Mouse (Mus musculus) stomach, embryonic 14.5 days (tissue): ENCODE measurements around the gene Tsen54. TPM values are rescaled to one million over a fixed set of nuclear protein-coding genes. Genes with fewer than 3 reads are reported as not detected.

ENCODE experiments used
- ATAC-seq: fragments of 200-750 bp; cut with Nextera tagmentation; 2 replicates; pipeline ENCODE4 v1.8.0; 2017; ENCODE audit warnings: low read depth, moderate TSS enrichment; ENCODE audit not compliant: insufficient number of reproducible peaks, insufficient read depth, low FRiP score
- H3K27ac ChIP-seq: fragments of 300-500 bp; sonication (generic); 2 replicates; pipeline ENCODE4 v1.5.1; 2014; ENCODE audit warnings: mild to moderate bottlenecking, low read length, moderate library complexity, mixed read lengths
- H3K27me3 ChIP-seq: fragments of 300-500 bp; sonication (generic); 2 replicates; pipeline ENCODE4 v1.6.1; 2014; ENCODE audit warnings: low read length, control low read depth, mixed read lengths; ENCODE audit not compliant: control insufficient read depth, insufficient read depth
- H3K36me3 ChIP-seq: fragments of 300-500 bp; sonication (generic); 2 replicates; pipeline ENCODE4 v1.6.1; 2014; ENCODE audit warnings: mild to moderate bottlenecking, control low read depth, low read length, moderate library complexity, mixed read lengths; ENCODE audit not compliant: control insufficient read depth, insufficient read depth
- H3K4me1 ChIP-seq: fragments of 300-500 bp; sonication (generic); 2 replicates; pipeline ENCODE4 v1.6.1; 2014; ENCODE audit warnings: low read length, control low read depth, mixed read lengths; ENCODE audit not compliant: control insufficient read depth, insufficient read depth
- H3K4me2 ChIP-seq: fragments of 300-500 bp; sonication (generic); replicated peaks from 2 replicates; pipeline ENCODE4 v1.6.1; 2014; ENCODE audit warnings: low read depth, low read length, control low read depth
- H3K4me3 ChIP-seq: fragments of 300-500 bp; sonication (generic); 2 replicates; pipeline ENCODE4 v1.5.1; 2014; ENCODE audit warnings: low read depth, low read length, control low read depth
- H3K9ac ChIP-seq: fragments of 300-500 bp; sonication (generic); replicated peaks from 2 replicates; pipeline ENCODE4 v1.6.1; 2014; ENCODE audit warnings: low read depth, mild to moderate bottlenecking, control low read depth, low read length, moderate library complexity, mixed read lengths
- H3K9me3 ChIP-seq: fragments of 300-500 bp; sonication (generic); 2 replicates; pipeline ENCODE4 v1.6.1; 2016; ENCODE audit warnings: low read depth, low read length, control low read depth; ENCODE audit not compliant: control insufficient read depth
- WGBS: fragments of 180-500 bp; shearing (Covaris S2); extraction: QIAGEN DNeasy Blood & Tissue Kit; methylation state at CpG from one replicate; pipeline ENCODE4 v1.1.7; 2014; 5-methylcytosine and 5-hydroxymethylcytosine counted together
- polyA plus RNA-seq: library from polyadenylated mRNA; unstranded; fragments of >200 nt; fragmentation: Nextera tagmentation; extraction: Ambion mirVana; gene quantifications from 2 replicates; pipeline ENCODE4 v1.2.1, GENCODE M21; 2014

The Tsen54 gene
- 24.3 and 25.0 TPM in 2 replicates for polyA plus RNA-seq

DNA sequence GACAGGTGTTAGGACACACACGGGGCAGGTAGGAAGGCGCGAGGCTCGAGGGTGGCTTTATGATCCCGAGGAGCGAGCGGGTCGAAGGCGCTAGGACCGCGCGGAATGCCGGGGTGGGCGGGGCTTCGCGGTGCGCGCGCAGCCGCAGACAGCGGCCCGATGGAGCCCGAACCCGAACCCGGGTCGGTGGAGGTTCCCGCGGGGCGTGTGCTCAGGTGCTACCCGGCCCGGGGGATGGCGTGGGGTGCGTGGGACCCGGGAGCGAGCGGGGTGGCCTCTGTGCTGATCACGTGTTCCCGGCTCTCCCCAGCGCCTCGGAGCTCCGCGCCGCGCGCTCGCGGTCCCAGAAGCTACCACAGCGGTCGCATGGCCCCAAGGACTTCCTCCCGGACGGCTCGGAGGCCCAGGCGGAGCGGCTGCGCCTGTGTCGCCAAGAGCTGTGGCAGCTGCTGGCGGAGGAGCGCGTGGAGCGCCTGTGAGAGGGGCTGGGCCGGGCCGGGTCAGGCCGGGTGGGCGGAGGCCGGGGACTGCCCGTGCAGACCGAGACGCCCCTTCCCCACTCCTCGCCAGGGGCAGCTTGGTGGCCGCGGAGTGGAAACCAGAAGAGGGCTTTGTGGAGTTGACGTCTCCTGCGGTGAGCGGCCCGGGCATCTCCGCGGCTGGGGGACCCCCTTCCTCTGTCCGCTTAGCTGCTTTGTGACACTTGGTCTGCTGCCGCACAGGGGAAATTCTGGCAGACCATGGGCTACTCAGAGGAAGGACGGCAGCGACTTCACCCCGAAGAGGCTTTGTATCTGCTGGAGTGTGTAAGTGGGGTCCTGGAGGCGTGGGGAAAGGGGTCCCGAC lies at the start of gene Tsen54:
Gene Tsen54 (plus strand): TSS at position 120 of the 846 bp plus-strand sequence.
- Histone ChIP-seq H3K27ac (peak within 1 kb of the TSS; percentile 67), H3K27me3 (no peaks in the 10 kb centered on the region), H3K4me1 (peaks cover 32% of the 10 kb centered on the region), H3K4me2 (peak within 1 kb of the TSS; percentile 94), H3K4me3 (peak within 1 kb of the TSS; percentile 92), H3K36me3 (peaks cover 13% of the 10 kb centered on the region), H3K9ac (peak within 1 kb of the TSS; percentile 73), H3K9me3 (no peaks in the 10 kb centered on the region)
- peak; percentile 60 for ATAC-seq
- WGBS, result under 1% methylated on average over 84 of the region's 84 CpGs

DNA sequence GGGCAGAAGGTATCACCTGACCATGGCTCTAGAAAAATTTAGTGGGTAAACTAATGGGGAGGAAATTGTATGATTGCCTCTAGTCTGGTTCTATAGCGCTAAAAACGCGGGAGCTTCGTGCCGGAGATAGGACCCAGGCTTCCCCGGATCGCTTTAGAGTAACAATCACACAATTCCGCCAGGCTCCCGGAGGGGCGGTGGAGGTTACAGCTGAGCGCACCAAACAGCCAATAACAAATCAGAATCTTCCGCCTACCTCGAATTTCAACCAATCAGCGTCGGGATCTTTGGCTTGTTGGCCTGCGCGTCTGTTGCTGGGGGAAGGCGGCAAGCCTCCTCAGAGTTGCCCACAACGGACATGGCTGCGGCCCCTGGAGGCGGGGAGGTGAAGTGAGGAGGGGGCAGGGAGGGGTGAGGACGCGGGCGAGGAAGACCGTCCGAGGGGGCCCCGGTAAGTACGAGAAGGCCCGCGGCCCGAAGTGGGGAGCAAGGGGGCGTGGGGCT lies 49.4 kb upstream of the Tsen54 start, which contains the start of gene Tmem94:
Gene Tmem94 (plus strand): TSS at position 331 of the 504 bp plus-strand sequence.
- H3K4me2 ChIP-seq, result peak within 1 kb of the TSS; percentile 61
- H3K4me3 ChIP-seq, result peak within 1 kb of the TSS; percentile 80
- H3K9ac ChIP-seq, result peak within 1 kb of the TSS; percentile 85
- no peaks in the 10 kb centered on the region for H3K27me3 ChIP-seq
- no peaks in the 10 kb centered on the region; the same call in 1 of the 2 replicates for H3K36me3 ChIP-seq
- peak within 1 kb of the TSS; percentile 84 for H3K27ac ChIP-seq
- peak; percentile 99 for ATAC-seq
- WGBS, result under 1% methylated on average over 32 of the region's 32 CpGs
- no peaks in the 10 kb centered on the region for H3K9me3 ChIP-seq
- H3K4me1 ChIP-seq, result peaks cover 11% of the 10 kb centered on the region

GRCm38 (mm10) chr11:115765607-115766141 lies 48.9 kb upstream of the Tsen54 start:
- Histone ChIP-seq H3K4me2 (peak overlapping the region; percentile 61), H3K4me1 (peaks cover 11% of the 10 kb centered on the region), H3K9ac (peak overlapping the region; percentile 85), H3K36me3 (no peaks in the 10 kb centered on the region; the same call in 1 of the 2 replicates), H3K27me3 (no peaks in the 10 kb centered on the region), H3K9me3 (no peaks in the 10 kb centered on the region), H3K4me3 (peak overlapping the region; percentile 80), H3K27ac (peak overlapping the region; percentile 84)
- WGBS, result under 1% methylated on average over 34 of the region's 34 CpGs
- peak; percentile 77 for ATAC-seq

GRCm38 (mm10) chr11:115766356-115766943 lies 48.1 kb upstream of the Tsen54 start:
- Histone ChIP-seq H3K4me2 (peak overlapping the region; percentile 61), H3K27ac (peak overlapping the region; percentile 84), H3K4me3 (peak overlapping the region; percentile 80), H3K9ac (peak overlapping the region; percentile 85), H3K9me3 (no peaks in the 10 kb centered on the region), H3K36me3 (no peaks in the 10 kb centered on the region; the same call in 1 of the 2 replicates), H3K4me1 (peaks cover 11% of the 10 kb centered on the region), H3K27me3 (no peaks in the 10 kb centered on the region)
- 43% methylated on average over 13 of the region's 13 CpGs for WGBS
- no peak for ATAC-seq

DNA sequence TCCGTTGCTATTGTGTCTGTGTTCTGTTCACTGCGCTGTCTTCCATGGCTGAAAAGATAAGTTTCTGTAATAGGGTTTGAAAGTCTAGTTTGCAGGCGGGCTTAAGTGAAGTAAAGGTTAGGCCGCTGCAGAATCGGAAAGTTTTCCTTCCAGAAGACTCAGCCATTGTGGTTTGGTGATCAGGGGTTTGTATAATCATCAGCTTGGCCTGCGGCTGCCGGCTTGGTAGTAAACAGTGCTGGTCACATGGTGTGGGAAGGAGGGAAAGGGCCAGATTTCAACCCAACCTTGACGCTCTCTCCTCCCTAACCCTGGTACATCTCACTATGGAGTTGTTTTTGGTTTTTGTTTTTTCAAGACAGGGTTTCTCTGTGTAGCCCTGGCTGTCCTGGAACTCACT lies 47.5 kb upstream of the Tsen54 start:
- H3K27me3 ChIP-seq, result no peaks in the 10 kb centered on the region
- no peak overlapping the region for H3K4me3 ChIP-seq
- 78% methylated on average over 8 of the region's 8 CpGs for WGBS
- no peak overlapping the region for H3K9ac ChIP-seq
- H3K27ac ChIP-seq, result no peak overlapping the region
- H3K4me1 ChIP-seq, result peaks cover 11% of the 10 kb centered on the region
- ATAC-seq, result no peak
- H3K4me2 ChIP-seq, result peak overlapping the region; percentile 61; the same call in 1 of the 2 replicates
- H3K9me3 ChIP-seq, result no peaks in the 10 kb centered on the region
- H3K36me3 ChIP-seq, result no peaks in the 10 kb centered on the region; the same call in 1 of the 2 replicates

DNA sequence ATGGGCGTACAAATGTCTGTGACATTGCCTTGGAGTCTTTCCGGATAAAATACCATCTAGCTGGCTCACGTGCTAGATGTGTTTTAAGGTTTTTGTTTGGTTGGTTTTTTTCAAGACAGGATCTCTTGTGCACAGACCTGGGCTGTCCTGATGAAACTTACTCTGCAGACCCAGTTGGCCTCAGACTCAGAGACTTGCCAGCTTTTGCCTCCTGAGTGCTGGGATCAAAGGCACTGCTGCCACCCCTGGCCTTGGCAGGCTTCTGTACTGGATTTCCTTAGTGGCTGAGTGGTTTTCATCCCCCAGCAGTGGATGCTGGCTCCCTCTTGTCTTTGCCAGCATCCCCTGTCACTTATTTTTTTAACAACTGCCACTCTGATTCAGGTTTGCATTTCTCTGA lies 45.6 kb upstream of the Tsen54 start:
- Histone ChIP-seq H3K4me1 (peaks cover 11% of the 10 kb centered on the region), H3K9me3 (no peaks in the 10 kb centered on the region), H3K27me3 (no peaks in the 10 kb centered on the region), H3K36me3 (no peaks in the 10 kb centered on the region; the same call in 1 of the 2 replicates), H3K9ac (no peak overlapping the region), H3K27ac (no peak overlapping the region), H3K4me2 (no peak overlapping the region), H3K4me3 (no peak overlapping the region)
- WGBS, result 85% methylated on average over 3 of the region's 3 CpGs
- ATAC-seq, result no peak

- H3K27me3 ChIP-seq, result no peaks in the 10 kb centered on the region
- H3K4me2 ChIP-seq, result no peak overlapping the region
- peaks cover 34% of the 10 kb centered on the region for H3K4me1 ChIP-seq
- no peak overlapping the region for H3K27ac ChIP-seq
- H3K4me3 ChIP-seq, result no peak overlapping the region
- H3K9me3 ChIP-seq, result no peaks in the 10 kb centered on the region
- no peak overlapping the region for H3K9ac ChIP-seq
- ATAC-seq, result no peak
- 47% methylated on average over 4 of the region's 4 CpGs for WGBS
- H3K36me3 ChIP-seq, result no peaks in the 10 kb centered on the region; the same call in 1 of the 2 replicates
These were observed 39.9 kb upstream of the Tsen54 start for GRCm38 (mm10) chr11:115774653-115775052.
